Mouse (Mus musculus): ENCODE data around the gene Ano10.
"Not testable (repeated sequence)": the region's sequence is repeated elsewhere in the genome, so short reads cannot be mapped to it uniquely, and the experiment has no call there.

The Ano10 gene

GRCm38 (mm10) chr9:122193823-122194222, 100.4 kb downstream of the Ano10 start:
- no peak for DNase-seq

GRCm38 (mm10) chr9:122193361-122193760, 100.9 kb downstream of the Ano10 start:
- no peak for DNase-seq

- DNase-seq, result peak; percentile 53 to 57
Observed at GRCm38 (mm10) chr9:122188724-122189123, 105.5 kb downstream of the Ano10 start.

GRCm38 (mm10) chr9:122187451-122187921, 106.7 kb downstream of the Ano10 start:
- DNase-seq, result no peak

- DNase-seq, result no peak
Observed at GRCm38 (mm10) chr9:122186643-122187226, 107.5 kb downstream of the Ano10 start.

- DNase-seq, result no peak
Observed at GRCm38 (mm10) chr9:122185953-122186352, 108.3 kb downstream of the Ano10 start.

GRCm38 (mm10) chr9:122185061-122185460, 109.2 kb downstream of the Ano10 start:
- peak; percentile 73 to 85 for DNase-seq

- no peak for DNase-seq
Observed at GRCm38 (mm10) chr9:122184329-122184728, 109.9 kb downstream of the Ano10 start.

GRCm38 (mm10) chr9:122183074-122183473, 111.1 kb downstream of the Ano10 start:
- no peak for DNase-seq

GRCm38 (mm10) chr9:122180105-122180504, 114.1 kb downstream of the Ano10 start:
- DNase-seq, result no peak

GRCm38 (mm10) chr9:122178427-122178826, 115.8 kb downstream of the Ano10 start:
- no peak for DNase-seq

GRCm38 (mm10) chr9:122177256-122178220, 116.7 kb downstream of the Ano10 start:
- no peak for DNase-seq

GRCm38 (mm10) chr9:122174723-122175122, 119.5 kb downstream of the Ano10 start:
- DNase-seq, result no peak

- no peak for DNase-seq
Observed at GRCm38 (mm10) chr9:122173405-122174233, 120.6 kb downstream of the Ano10 start.

GRCm38 (mm10) chr9:122172612-122173186, 121.5 kb downstream of the Ano10 start:
- DNase-seq, result no peak

GRCm38 (mm10) chr9:122169901-122170300, 124.3 kb downstream of the Ano10 start:
- DNase-seq, result no peak

- not testable (repeated sequence) for DNase-seq
Observed at GRCm38 (mm10) chr9:122167719-122168118, 126.5 kb downstream of the Ano10 start.

GRCm38 (mm10) chr9:122164535-122164934, 129.7 kb downstream of the Ano10 start:
- DNase-seq, result no peak

- no peak for DNase-seq
Observed at GRCm38 (mm10) chr9:122157079-122157441, 137.2 kb downstream of the Ano10 start.

- no peak for DNase-seq
Observed at GRCm38 (mm10) chr9:122156389-122157078, 137.7 kb downstream of the Ano10 start.

GRCm38 (mm10) chr9:122155193-122155592, 139.0 kb downstream of the Ano10 start:
- no peak for DNase-seq

GRCm38 (mm10) chr9:122153436-122153835, 140.8 kb downstream of the Ano10 start:
- DNase-seq, result no peak

Measured in lung, postnatal 4 days (tissue).